Mouse (Mus musculus) kidney, postnatal 4 days (tissue): Measurements from ENCODE around the gene Crocc.

Experiments
- DNase-seq, 2 experiments: peaks; one replicate each; pipeline ENCODE4 v3.0.0; 2021; ENCODE audit warnings: mixed read lengths in 2 of 2

Crocc gene

GRCm38 (mm10) chr4:140983442-140983841 lies 76.9 kb downstream of the Crocc start:
- DNase-seq, result peak; percentile 32 to 44

DNA sequence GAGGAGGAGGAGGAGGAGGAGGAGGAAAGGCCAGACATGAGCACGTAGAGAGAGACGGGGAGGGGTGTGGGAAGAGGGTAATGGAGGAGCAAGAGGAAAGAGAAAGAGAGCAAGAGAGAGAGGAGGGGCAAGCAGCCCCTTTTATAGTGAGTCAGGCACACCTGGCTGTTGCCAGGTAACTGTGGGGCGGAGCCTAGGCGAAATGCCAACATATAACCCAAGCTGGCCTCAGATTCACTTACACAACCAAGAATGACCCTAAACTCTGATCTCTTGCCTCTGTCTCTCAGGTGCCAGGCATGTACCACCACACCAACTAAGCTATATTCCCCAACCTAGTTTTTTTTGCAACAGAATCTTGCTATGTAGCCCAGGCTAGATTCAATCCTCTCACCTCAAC lies 77.5 kb downstream of the Crocc start:
- peak in 1 of 2 experiments; percentile 47 for DNase-seq

- DNase-seq, result no peak
Observed at GRCm38 (mm10) chr4:140981605-140982004, 78.7 kb downstream of the Crocc start.

DNA sequence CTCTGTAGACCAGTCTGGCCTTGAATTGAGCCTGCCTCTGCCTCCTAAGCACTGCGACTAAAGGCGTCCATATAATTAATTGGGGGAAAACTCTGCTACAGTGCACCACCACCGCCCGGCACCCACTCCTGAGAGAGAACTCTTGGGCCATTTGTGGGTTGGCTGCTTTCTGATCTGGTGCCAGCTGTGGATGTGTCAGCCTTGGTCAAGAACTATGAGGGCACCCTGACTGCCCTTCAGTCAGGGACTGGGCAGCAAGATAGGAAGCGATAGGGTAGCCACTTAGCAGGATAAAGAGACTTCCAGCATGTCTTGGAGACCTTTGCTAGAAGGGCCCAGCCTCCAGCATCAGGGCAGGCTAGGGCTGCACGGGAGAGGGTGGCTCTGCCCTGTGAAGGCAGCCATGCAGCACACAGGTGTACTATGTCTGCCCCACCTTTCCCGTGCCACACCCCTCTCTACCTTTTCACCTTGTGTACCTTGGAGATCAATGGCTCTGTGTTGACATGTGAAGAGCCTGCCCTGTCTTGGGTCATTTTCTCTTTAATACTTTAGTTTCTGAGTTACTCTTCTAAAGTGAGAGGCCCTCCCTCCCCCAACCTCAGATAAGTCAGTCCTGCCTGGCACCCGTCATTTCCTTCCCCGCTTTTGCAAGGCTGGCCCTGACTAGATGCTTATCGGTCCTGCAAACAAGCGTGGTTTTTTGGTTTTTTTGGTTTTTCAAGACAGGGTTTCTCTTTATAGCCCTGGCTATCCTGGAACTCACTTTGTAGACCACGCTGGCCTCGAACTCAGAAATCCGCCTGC lies 82.3 kb downstream of the Crocc start:
- no peak for DNase-seq

DNA sequence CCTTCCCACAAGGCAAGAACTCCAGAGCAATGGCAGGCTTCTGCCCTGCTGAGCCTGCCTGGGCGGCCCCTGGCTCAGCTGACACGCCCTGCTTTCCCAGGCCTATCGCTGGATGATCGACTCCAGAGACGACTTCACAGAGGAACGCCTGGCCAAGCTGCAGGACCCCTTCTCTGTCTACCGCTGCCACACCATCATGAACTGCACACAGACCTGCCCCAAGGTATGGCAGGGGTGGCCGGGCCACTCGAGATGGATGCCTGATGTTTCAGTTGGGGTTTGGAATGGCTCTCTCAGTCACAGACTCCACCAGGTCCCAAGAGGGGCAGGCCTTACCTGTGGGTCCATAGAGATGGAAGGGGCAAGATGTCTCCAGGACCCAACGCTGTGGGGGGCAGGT lies 83.1 kb downstream of the Crocc start:
- no peak for DNase-seq

GRCm38 (mm10) chr4:140975356-140975755 lies 85.0 kb downstream of the Crocc start:
- no peak for DNase-seq

GRCm38 (mm10) chr4:140974408-140974807 lies 85.9 kb downstream of the Crocc start:
- DNase-seq, result no peak

DNA sequence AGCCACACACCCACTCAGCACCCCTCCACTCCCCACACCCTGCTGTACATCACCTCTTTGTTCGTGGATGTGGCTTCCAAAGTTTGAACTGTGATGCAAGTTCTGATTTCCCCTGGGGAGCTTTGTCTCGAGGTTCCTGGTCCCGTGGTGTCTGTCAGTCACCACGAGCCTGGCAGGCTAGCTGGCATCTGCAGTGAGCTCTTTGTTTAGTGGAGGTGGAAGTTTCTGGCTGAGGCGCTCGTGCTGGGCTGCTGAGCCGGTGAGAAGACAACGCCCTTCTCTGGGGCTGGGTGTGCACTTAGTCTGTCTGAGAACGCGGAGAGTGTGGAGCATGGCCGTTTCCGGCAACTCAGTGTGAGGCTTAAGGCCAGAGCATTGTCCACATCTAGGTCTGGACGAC lies 88.7 kb downstream of the Crocc start:
- no peak for DNase-seq

DNA sequence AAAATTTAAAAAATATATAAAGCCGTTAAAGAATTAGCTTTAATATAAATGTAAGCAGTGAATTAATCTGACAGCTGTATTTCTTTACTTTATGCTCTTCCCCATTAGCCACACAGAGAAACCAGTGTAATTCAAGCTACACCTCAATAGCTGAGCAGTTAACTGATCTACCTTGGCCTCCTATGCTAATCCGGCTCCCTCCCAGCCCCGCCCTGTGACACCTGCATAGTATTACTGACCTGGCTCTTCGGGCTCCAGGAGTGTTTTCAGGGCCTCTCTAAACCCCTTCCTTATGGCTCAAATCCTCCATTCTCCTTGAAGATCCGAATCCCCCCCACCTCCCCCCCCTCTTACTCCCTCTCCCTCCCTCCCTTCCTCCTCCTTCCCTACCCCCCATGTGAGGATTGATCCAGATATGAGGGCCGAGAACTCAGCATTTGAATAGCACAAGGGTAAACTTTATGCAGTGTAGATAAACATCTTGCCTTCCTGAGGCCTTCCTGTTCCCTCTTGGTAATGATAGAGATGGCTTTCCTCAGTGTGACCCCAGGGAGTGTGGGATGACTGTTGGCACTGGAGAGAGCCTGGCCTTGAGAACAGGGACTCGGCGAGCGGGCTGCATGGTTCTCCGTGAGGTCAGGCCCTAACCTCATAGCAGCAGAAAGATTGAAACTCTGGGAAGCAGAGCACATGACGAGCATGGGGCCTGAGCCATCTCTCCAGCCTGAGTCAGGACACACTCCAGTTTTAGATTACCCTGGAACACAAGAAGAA lies 92.8 kb downstream of the Crocc start:
- DNase-seq, result no peak
